Mouse (Mus musculus) limb, embryonic 12.5 days (tissue): ENCODE measurements around the gene Flnb. TPM values are rescaled to one million over a fixed set of nuclear protein-coding genes. Genes with fewer than 3 reads are reported as not detected.

Experiments
- ATAC-seq: fragments of 200-750 bp; cut with Nextera tagmentation; 2 replicates; pipeline ENCODE4 v1.8.0; 2017; ENCODE audit warnings: low read depth, moderate TSS enrichment; ENCODE audit not compliant: insufficient number of reproducible peaks, insufficient read depth, low FRiP score, low TSS enrichment
- H3K27ac ChIP-seq: fragments of 300-500 bp; sonication (generic); 2 replicates; pipeline ENCODE4 v1.5.1; 2016; ENCODE audit warnings: mild to moderate bottlenecking, moderate library complexity
- H3K27me3 ChIP-seq: fragments of 300-500 bp; sonication (generic); 2 replicates; pipeline ENCODE4 v1.6.1; 2016; ENCODE audit warnings: mild to moderate bottlenecking, moderate library complexity
- H3K36me3 ChIP-seq: fragments of 300-500 bp; sonication (generic); 2 replicates; pipeline ENCODE4 v1.6.1; 2016; ENCODE audit warnings: mild to moderate bottlenecking, moderate library complexity
- H3K4me1 ChIP-seq: fragments of 300-500 bp; sonication (generic); replicated peaks from 2 replicates; pipeline ENCODE4 v1.6.1; 2016
- H3K4me2 ChIP-seq: fragments of 300-500 bp; sonication (generic); 2 replicates; pipeline ENCODE4 v1.6.1; 2016; ENCODE audit warnings: mild to moderate bottlenecking, moderate library complexity
- H3K4me3 ChIP-seq: fragments of 300-500 bp; sonication (generic); replicated peaks from 2 replicates; pipeline ENCODE4 v1.5.1; 2016; ENCODE audit warnings: mild to moderate bottlenecking
- H3K9ac ChIP-seq: fragments of 300-500 bp; sonication (generic); replicated peaks from 2 replicates; pipeline ENCODE4 v1.6.1; 2016; ENCODE audit warnings: mild to moderate bottlenecking, moderate library complexity
- H3K9me3 ChIP-seq: fragments of 300-500 bp; sonication (generic); 2 replicates; pipeline ENCODE4 v1.6.1; 2016; ENCODE audit warnings: mild to moderate bottlenecking, moderate library complexity
- WGBS: fragments of 180-500 bp; shearing (Covaris S2); methylation state at CpG from one replicate; pipeline ENCODE4 v1.1.7; 2016; 5-methylcytosine and 5-hydroxymethylcytosine counted together
- polyA plus RNA-seq: library from polyadenylated mRNA; unstranded; fragments of >200 nt; fragmentation: Nextera tagmentation; extraction: Ambion mirVana; gene quantifications from 2 replicates; pipeline ENCODE4 v1.2.1, GENCODE M21; 2016

Flnb gene
- polyA plus RNA-seq, 1 experiment from 2014 or later, result 56.7 TPM

DNA sequence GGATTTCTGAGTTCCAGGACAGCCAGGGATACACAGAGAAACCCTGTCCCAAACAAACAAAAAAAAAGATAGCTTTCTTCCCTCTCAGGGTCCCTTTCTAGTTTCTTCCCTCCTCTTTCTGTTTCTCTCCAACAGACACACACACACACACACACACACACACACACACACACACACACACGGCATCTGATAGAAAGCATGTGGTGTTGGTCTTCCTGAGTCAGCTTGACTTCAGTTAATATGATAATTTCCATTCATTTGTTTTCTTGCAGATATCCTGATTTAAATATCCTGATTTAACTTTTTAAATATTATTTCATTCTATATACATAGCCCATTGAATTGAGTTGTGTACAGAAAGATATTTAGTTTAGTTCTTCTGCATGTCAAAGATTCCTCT is 110.6 kb downstream of the Flnb start:
- Histone ChIP-seq H3K27me3 (no peaks in the 10 kb centered on the region), H3K4me3 (no peak overlapping the region), H3K9me3 (no peaks in the 10 kb centered on the region), H3K9ac (no peak overlapping the region), H3K27ac (no peak overlapping the region), H3K4me1 (no peaks in the 10 kb centered on the region), H3K36me3 (peaks cover 99% of the 10 kb centered on the region), H3K4me2 (no peak overlapping the region)
- ATAC-seq, result no peak
- 89% methylated on average over 1 of the region's 1 CpGs for WGBS

DNA sequence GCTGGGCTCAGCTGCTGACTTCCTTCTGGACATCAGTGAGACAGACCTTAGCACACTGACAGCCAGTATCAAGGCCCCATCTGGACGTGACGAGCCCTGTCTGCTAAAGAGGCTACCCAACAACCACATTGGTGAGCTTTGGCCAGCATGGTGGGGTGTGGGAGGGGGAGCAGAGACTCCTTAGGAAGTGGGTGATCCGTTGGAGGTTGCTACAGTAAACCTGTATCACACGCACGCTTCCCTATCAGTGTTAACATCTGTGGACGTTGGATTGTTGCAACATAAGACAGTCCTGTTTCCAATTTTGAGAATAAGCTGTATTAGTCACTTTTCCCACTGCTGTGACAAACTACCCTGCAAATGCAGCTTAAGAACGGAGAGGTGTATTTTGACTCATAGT is 111.3 kb downstream of the Flnb start:
- Histone ChIP-seq H3K27me3 (no peaks in the 10 kb centered on the region), H3K36me3 (peaks cover 99% of the 10 kb centered on the region), H3K4me2 (no peak overlapping the region), H3K27ac (no peak overlapping the region), H3K4me3 (no peak overlapping the region), H3K4me1 (no peaks in the 10 kb centered on the region), H3K9me3 (no peaks in the 10 kb centered on the region), H3K9ac (no peak overlapping the region)
- no peak for ATAC-seq
- 89% methylated on average over 7 of the region's 7 CpGs for WGBS

DNA sequence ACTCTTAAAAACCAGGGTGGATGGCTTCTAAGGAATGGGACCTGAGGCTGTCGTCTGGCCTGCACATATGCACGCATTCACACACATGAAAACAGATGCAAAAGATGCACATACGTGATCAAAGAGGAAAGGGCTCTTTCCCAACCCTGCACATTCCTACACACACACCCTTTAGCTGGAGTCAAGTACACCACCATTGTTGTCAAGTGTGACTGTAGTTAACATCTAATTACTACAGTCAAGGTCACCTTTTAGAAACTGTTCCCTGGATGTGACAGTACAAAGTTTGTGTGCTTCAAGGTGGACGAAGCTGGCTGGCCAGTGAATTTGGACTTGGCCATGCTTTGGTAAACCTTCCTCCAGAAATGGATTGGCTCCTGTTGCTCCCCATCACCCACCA is 114.4 kb downstream of the Flnb start:
- H3K36me3 ChIP-seq, result peaks cover 98% of the 10 kb centered on the region
- H3K9me3 ChIP-seq, result no peaks in the 10 kb centered on the region
- no peak for ATAC-seq
- H3K4me3 ChIP-seq, result no peak overlapping the region
- no peaks in the 10 kb centered on the region for H3K27me3 ChIP-seq
- H3K4me2 ChIP-seq, result no peak overlapping the region
- 95% methylated on average over 4 of the region's 4 CpGs for WGBS
- H3K9ac ChIP-seq, result no peak overlapping the region
- H3K27ac ChIP-seq, result no peak overlapping the region
- H3K4me1 ChIP-seq, result peaks cover 13% of the 10 kb centered on the region

DNA sequence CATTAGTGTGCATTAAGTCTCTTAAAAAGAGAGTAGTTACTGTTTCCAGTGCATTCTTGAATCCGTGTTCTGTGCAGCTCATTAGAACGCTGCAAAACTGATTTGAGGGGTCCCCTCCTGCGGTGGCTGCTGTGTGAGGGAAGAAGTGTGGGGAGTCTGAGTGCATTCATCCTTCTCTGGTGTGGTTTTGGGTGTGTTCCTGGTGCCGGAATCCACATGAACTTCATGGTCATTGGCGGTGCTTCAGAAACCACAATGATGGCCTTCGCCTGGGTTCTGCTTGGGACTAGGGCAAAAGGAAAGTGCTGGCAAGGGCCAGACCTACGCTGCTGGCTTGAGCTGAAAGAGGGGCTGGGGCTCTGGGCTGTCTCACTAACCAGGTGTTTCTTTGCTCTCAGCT is 116.4 kb downstream of the Flnb start:
- H3K9me3 ChIP-seq, result no peaks in the 10 kb centered on the region
- 84% methylated on average over 7 of the region's 7 CpGs for WGBS
- H3K27ac ChIP-seq, result no peak overlapping the region

DNA sequence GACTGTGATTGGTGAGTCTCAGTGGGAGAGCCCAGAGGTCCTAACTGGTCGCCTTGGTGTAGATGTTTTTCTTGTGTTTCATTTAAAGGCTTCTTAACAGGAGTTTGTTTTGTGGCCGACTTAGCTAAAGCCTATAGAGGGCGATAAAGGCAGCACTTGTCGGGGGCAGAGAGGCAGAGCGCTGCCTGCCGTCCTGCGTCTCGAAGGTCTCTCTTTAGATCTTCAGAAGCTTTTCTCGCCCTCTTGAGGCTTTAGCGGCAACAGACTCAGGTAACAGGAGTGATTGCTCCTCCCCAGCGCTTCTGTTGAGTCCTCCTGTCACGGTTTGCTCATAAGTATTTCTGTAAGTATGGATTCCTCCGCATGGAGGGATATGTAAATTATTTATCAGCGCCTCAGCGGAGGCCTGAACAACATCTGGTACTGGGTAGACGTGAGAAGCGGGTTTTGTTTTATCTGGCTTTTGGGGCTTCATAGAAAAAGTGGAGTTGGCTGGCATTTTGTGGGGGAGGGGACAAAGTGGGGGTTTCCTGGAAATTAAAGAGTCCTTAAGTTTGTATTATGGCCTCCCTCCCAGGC is 119.4 kb downstream of the Flnb start:
- Histone ChIP-seq H3K27me3 (no peaks in the 10 kb centered on the region), H3K4me2 (no peak overlapping the region), H3K27ac (peak overlapping the region; percentile 77), H3K4me1 (peaks cover 52% of the 10 kb centered on the region), H3K36me3 (peaks cover 90% of the 10 kb centered on the region), H3K4me3 (no peak overlapping the region), H3K9me3 (no peaks in the 10 kb centered on the region), H3K9ac (no peak overlapping the region)
- no peak; the same call in 1 of the 2 replicates for ATAC-seq
- 12% methylated on average over 17 of the region's 17 CpGs for WGBS

More for the DNA sequence above, 116.4 kb downstream of the Flnb start:
- H3K4me2 ChIP-seq, result no peak overlapping the region
- H3K27me3 ChIP-seq, result no peaks in the 10 kb centered on the region
- no peak for ATAC-seq
- peaks cover 91% of the 10 kb centered on the region for H3K36me3 ChIP-seq
- H3K4me1 ChIP-seq, result peaks cover 33% of the 10 kb centered on the region
- no peak overlapping the region for H3K9ac ChIP-seq
- no peak overlapping the region for H3K4me3 ChIP-seq

DNA sequence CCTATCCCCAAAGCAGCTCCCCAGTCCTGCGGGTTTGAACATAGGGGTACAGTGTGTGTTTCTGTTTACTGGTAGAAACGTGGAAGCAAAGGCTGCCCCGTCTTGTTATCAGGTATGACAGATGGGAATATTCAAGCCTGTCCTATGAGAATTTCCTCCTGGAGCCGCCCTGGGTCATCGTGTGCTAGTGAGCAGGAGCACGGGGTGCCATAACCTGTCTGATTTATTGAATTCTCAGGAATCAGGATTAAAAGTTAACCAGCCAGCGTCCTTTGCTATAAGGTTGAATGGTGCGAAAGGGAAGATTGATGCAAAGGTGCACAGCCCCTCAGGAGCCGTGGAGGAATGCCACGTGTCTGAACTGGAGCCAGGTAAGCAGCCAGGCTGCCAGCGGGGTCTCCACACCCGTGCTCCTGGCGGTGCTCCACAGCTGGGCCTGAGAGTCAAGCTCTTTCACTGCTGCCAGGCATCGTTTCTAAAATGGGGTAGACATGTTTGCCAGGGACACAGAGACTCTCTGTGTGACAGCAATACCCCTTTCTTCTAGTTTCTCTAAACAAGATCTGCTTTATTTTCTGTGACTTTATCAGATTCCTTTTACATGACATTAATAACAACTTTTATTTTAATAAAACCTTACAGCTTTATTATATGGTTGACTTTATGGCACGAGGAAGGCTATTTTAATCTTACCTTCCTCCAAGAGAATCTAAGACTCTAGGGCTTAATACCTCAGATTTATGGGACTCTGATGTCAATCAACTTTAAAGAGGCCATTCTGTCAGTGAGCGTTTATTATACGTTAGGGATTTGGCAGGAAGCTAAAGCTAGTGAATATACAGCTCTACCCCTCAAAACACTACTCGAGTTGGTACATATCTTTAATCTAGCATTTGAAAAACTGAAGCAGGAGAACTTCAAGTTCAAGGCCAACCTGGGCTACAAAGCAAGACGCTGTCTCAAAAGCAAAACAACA is 121.3 kb downstream of the Flnb start:
- Histone ChIP-seq H3K4me3 (no peak overlapping the region), H3K36me3 (peaks cover 90% of the 10 kb centered on the region), H3K9ac (no peak overlapping the region), H3K9me3 (no peaks in the 10 kb centered on the region), H3K27me3 (no peaks in the 10 kb centered on the region), H3K4me1 (peaks cover 71% of the 10 kb centered on the region), H3K27ac (peak overlapping the region; percentile 77), H3K4me2 (no peak overlapping the region)
- no peak for ATAC-seq
- WGBS, result 62% methylated on average over 19 of the region's 19 CpGs

DNA sequence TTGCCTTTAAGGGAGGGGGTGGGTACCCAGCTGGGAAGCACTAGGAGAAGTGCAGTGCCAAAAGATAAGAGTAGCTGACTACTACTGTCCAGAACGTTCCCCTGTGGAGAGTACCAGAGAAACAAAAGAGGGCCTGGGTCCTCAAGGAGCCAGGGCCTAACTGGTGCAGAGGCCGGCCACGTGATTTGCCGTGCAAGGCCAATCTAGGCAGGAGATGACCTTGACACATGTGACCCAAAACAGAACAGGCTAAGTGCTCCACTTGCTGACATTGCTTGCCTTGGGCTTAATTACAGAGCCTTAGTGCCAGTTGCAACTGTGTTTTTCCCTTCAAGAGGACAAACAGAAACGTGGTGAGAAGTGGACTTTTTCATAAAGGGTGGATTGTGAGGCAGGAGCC is 123.7 kb downstream of the Flnb start:
- Histone ChIP-seq H3K27me3 (no peaks in the 10 kb centered on the region), H3K4me3 (no peak overlapping the region), H3K27ac (peak overlapping the region; percentile 12; the same call in 1 of the 2 replicates), H3K4me1 (peaks cover 69% of the 10 kb centered on the region), H3K36me3 (peaks cover 89% of the 10 kb centered on the region), H3K9me3 (no peaks in the 10 kb centered on the region), H3K9ac (no peak overlapping the region), H3K4me2 (no peak overlapping the region)
- no peak for ATAC-seq
- WGBS, result 78% methylated on average over 5 of the region's 5 CpGs

DNA sequence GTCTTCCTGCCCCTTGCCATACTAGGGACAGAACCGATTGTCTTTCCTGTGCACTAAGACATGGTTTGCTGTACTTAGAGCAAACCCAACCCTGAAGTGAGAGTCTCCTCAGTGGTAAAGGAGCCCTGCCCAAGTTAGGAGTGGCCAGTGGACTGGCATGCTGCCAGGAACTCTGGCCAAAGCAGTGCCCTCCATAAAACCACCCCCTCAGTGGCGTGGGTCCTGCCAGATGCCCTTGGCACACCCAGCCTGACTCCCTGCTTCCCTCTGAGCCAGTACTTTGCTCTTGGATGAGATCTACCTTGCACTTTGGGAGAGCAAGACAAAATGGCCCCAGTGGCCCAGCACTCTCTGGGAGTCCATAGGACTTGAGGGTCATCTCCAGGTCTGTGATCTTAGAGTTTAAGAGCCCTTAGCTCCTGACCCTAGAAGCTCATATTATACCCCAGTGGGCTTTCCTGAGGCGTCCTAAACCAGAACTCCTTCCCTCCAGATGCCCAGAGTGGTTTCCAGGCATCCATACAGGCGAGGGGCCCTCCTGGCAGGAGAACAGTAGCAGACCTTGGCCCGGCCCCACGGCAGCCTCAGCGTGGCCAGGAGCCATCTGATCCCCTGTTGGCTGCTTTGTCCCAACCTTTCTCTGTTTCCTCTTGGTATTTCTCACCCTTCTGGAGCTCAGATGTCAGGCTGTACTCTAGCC is 125.5 kb downstream of the Flnb start:
- no peak for ATAC-seq
- Histone ChIP-seq H3K36me3 (peaks cover 93% of the 10 kb centered on the region), H3K4me2 (no peak overlapping the region), H3K27me3 (no peaks in the 10 kb centered on the region), H3K4me1 (peaks cover 51% of the 10 kb centered on the region), H3K27ac (peak overlapping the region; percentile 68), H3K9me3 (no peaks in the 10 kb centered on the region), H3K4me3 (no peak overlapping the region), H3K9ac (no peak overlapping the region)
- WGBS, result 62% methylated on average over 7 of the region's 7 CpGs

DNA sequence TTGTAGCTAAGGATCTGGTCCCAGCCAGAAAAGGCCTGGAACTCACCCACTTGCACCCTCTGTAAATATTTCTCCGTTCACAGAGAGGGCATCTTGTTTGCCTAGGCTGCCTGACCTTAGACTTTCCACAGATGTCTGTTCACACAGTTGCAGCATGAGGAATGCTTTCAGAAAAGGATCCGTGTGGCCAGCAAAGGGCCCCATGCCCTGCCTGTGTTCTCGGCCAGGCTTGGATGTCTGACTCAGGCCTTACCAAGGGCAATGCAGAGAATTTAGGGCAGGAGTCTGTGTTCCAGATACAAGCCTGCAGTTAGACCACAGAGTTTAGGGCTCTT is 126.0 kb downstream of the Flnb start:
- Histone ChIP-seq H3K9me3 (no peaks in the 10 kb centered on the region), H3K36me3 (peaks cover 94% of the 10 kb centered on the region), H3K4me1 (peaks cover 46% of the 10 kb centered on the region), H3K4me3 (no peak overlapping the region), H3K9ac (no peak overlapping the region), H3K4me2 (no peak overlapping the region), H3K27me3 (no peaks in the 10 kb centered on the region), H3K27ac (peak overlapping the region; percentile 68)
- no peak for ATAC-seq
- WGBS, result 81% methylated on average over 3 of the region's 3 CpGs

DNA sequence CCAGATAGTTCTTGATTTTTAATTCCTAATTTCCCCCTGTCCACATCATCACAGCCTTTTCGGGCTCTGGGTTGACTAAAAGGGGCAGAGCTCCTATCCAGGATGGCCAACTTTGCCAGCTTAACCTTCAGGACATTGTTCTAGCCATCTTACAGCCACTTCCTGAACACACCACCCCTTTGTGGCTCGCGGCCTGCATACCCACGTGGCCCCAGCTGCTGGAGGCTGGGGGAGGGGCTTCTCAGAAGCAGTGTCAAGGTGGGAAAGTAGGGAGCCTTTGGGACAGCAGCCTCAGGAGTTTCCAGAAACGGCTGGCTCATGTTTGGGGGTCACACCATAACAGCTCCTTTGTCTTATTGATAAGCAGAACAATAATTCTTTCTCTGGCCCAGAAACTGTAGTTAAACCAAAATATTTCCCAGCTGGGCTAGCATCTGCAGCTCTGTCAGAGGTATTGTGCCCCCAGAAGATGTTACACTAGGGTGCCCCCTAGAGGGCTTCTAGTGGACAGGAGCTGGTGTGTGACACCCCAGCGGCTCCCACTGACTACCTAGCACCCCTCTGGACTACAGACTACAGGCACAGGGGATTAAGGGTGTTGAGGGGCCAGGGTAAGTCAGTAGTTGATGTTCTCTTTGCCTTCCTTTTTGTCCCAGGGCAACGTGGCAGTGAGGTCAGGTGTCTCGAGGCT is 126.7 kb downstream of the Flnb start:
- ATAC-seq, result no peak
- Histone ChIP-seq H3K27me3 (no peaks in the 10 kb centered on the region), H3K36me3 (peaks cover 97% of the 10 kb centered on the region), H3K4me1 (peaks cover 41% of the 10 kb centered on the region), H3K4me3 (no peak overlapping the region), H3K9me3 (no peaks in the 10 kb centered on the region), H3K9ac (no peak overlapping the region), H3K4me2 (no peak overlapping the region), H3K27ac (peak overlapping the region; percentile 68; the same call in 1 of the 2 replicates)
- WGBS, result 58% methylated on average over 8 of the region's 8 CpGs

DNA sequence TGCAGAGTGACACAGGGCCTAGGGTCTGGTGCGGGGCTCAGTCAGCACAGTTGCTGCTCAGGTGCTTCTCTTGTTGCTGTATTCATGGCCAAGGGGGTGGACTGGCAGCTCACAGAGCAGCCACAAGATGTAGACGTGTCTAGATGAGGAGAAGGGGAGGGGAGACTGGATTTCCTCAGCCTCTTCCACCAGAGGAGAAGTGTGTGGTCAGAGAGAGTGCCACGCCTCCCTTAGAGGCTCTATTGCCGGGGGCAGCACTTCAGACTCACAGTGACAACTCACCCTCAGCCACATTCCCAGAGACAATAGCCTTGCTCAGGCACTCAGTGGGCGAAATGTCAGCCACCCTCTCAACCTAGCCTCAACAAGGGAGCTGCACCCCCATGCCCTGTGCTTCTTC is 127.5 kb downstream of the Flnb start:
- H3K27ac ChIP-seq, result no peak overlapping the region
- H3K36me3 ChIP-seq, result peaks cover 97% of the 10 kb centered on the region
- H3K9ac ChIP-seq, result no peak overlapping the region
- WGBS, result 80% methylated on average over 5 of the region's 5 CpGs
- H3K9me3 ChIP-seq, result no peaks in the 10 kb centered on the region
- no peak overlapping the region for H3K4me2 ChIP-seq
- peaks cover 37% of the 10 kb centered on the region for H3K4me1 ChIP-seq
- H3K4me3 ChIP-seq, result no peak overlapping the region
- no peak for ATAC-seq
- H3K27me3 ChIP-seq, result no peaks in the 10 kb centered on the region
